Mouse (Mus musculus): ENCODE measurements around the gene Plin2. TPM values are rescaled to one million over a fixed set of nuclear protein-coding genes. Genes with fewer than 3 reads are reported as not detected.
"Not testable (repeated sequence)": the region's sequence is repeated elsewhere in the genome, so short reads cannot be mapped to it uniquely, and the experiment has no call there.

Plin2 gene
- total RNA-seq, 2 experiments from 2014 or later = 58.2 to 75.2 TPM

- DNase-seq = no peak
Measured at GRCm38 (mm10) chr4:86631831-86632230, 38.0 kb downstream of the Plin2 start.

GRCm38 (mm10) chr4:86626496-86626895 is 43.4 kb downstream of the Plin2 start:
- not testable (repeated sequence) for DNase-seq

DNA sequence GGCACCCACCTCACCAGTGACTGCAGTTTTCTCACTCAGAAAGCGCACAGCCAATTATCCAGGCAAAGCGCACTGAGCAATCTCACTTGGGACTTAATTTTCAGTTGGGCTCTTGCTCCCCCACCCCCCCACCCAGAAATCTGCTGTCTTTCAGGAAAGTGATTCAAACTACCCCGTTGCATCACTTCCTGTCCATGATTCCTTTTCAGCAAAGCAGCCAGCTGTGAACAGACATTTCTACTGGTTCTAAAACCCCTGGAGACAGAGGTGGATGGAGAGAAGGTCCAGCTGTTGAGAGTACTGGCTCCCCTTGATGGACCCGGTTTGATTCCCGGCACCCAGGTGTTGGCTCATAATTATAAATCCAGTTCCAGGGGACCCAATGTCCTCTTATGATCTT is 44.4 kb downstream of the Plin2 start:
- no peak for DNase-seq

GRCm38 (mm10) chr4:86622532-86622931 is 47.3 kb downstream of the Plin2 start:
- DNase-seq = not testable (repeated sequence)

DNA sequence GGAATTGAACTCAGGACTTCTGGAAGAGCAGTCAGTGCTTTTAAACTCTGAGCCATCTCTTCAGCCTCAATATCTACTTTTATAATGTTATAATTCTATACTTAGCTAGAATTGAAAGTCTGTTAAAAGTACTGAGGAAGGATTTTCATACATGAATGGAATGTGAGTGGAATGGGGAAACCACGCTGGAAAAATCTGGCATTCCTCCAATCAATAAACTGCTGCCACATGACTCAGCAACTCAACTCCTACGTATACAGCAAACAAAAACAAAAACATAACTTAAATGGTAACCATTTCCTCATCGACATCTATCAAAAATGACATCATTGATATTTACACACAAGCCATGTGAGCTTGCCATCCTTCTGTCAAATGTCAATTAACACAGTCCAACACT is 47.7 kb downstream of the Plin2 start:
- no peak for DNase-seq

- DNase-seq = no peak
Measured at GRCm38 (mm10) chr4:86620506-86620905, 49.4 kb downstream of the Plin2 start.

DNA sequence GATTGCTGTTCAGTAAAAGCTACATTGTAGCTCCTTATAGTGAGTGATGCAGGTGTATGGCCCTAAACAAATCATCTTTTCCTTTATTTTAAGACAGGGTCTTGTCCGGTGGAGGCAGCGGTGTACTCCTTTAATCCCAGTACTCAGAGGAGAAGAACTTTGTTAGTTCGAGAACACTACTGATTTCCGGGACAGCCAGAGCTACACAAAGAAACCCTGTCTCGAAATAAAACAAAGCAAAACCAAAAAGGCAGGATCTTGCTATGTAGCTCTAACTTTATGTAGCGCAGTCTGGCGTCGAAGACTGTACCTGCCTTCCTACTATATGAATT is 57.6 kb downstream of the Plin2 start:
- no peak for DNase-seq

GRCm38 (mm10) chr4:86611524-86612288 is 58.2 kb downstream of the Plin2 start, which contains the start of gene Haus6:
TSS of gene Haus6 (minus strand) at chr4:86612055.
- peak; percentile 90 for DNase-seq

Other genes starting within 250 kb of the Plin2 start
- not detected for gene Saxo1, start 111.7 kb downstream of the Plin2 start, total RNA-seq (2021)
- 10 to 100 TPM; 41.2 to 43.1 TPM for gene Rraga, start 94.4 kb downstream of the Plin2 start, total RNA-seq (2021)
- gene Haus6, start 58.0 kb downstream of the Plin2 start, total RNA-seq (2021) = 1 to 10 TPM; 4.8 to 5.5 TPM
- gene Dennd4c, start 78.5 kb upstream of the Plin2 start, total RNA-seq (2021) = 10 to 100 TPM; 23.2 to 27.5 TPM
- 100 to 1,000 TPM; 353 to 393 TPM for gene Rps6, start 187.4 kb upstream of the Plin2 start, total RNA-seq (2021)
- 1 to 10 TPM; 1.4 to 2.0 TPM for gene Acer2, start 204.3 kb upstream of the Plin2 start, total RNA-seq (2021)